Mouse (Mus musculus) hindbrain, embryonic 14.5 days (tissue): Measurements from ENCODE around the gene Tssc4. TPM values are rescaled to one million over a fixed set of nuclear protein-coding genes. Genes with fewer than 3 reads are reported as not detected.

Source experiments
- ATAC-seq: fragments of 200-750 bp; cut with Nextera tagmentation; 2 replicates; pipeline ENCODE4 v1.8.0; 2017; ENCODE audit warnings: moderate number of reproducible peaks, mild to moderate bottlenecking, moderate TSS enrichment, moderate library complexity; ENCODE audit not compliant: low FRiP score
- DNase-seq: peaks from one replicate; pipeline ENCODE4 v3.0.0-alpha.2; 2015; ENCODE audit warnings: low spot score
- H3K27ac ChIP-seq: fragments of 300-500 bp; sonication (generic); 2 replicates; pipeline ENCODE4 v1.5.1; 2014; ENCODE audit warnings: mild to moderate bottlenecking, moderate library complexity
- H3K27me3 ChIP-seq: fragments of 300-500 bp; sonication (generic); 2 replicates; pipeline ENCODE4 v1.6.1; 2014; ENCODE audit warnings: mild to moderate bottlenecking, low read length, mixed read lengths; ENCODE audit not compliant: control insufficient read depth, insufficient read depth
- H3K36me3 ChIP-seq: fragments of 300-500 bp; sonication (generic); replicated peaks from 2 replicates; pipeline ENCODE4 v1.6.1; 2014; ENCODE audit not compliant: control insufficient read depth, insufficient read depth
- H3K4me1 ChIP-seq: fragments of 300-500 bp; sonication (generic); replicated peaks from 2 replicates; pipeline ENCODE4 v1.6.1; 2014; ENCODE audit warnings: antibody characterized with exemption, low read length, mixed read lengths; ENCODE audit not compliant: control insufficient read depth, insufficient read depth
- H3K4me2 ChIP-seq: fragments of 300-500 bp; sonication (generic); replicated peaks from 2 replicates; pipeline ENCODE4 v1.6.1; 2014; ENCODE audit warnings: mild to moderate bottlenecking, moderate library complexity
- H3K4me3 ChIP-seq: fragments of 300-500 bp; sonication (generic); replicated peaks from 2 replicates; pipeline ENCODE4 v1.5.1; 2014; ENCODE audit warnings: mild to moderate bottlenecking, low read length
- H3K9ac ChIP-seq: fragments of 300-500 bp; sonication (generic); 2 replicates; pipeline ENCODE4 v1.6.1; 2014
- H3K9me3 ChIP-seq: fragments of 300-500 bp; sonication (generic); 2 replicates; pipeline ENCODE4 v1.6.1; 2016; ENCODE audit warnings: low read length; ENCODE audit not compliant: control insufficient read depth
- WGBS: fragments of 180-500 bp; shearing (Covaris S2); extraction: QIAGEN DNeasy Blood & Tissue Kit; methylation state at CpG from one replicate; pipeline ENCODE4 v1.1.7; 2014; 5-methylcytosine and 5-hydroxymethylcytosine counted together
- polyA plus RNA-seq: library from polyadenylated mRNA; unstranded; fragments of >200 nt; fragmentation: Nextera tagmentation; extraction: Ambion mirVana; gene quantifications from 2 replicates; pipeline ENCODE4 v1.2.1, GENCODE M21; 2014

Tssc4 gene
- polyA plus RNA-seq: 56.8 and 62.8 TPM in 2 replicates

DNA sequence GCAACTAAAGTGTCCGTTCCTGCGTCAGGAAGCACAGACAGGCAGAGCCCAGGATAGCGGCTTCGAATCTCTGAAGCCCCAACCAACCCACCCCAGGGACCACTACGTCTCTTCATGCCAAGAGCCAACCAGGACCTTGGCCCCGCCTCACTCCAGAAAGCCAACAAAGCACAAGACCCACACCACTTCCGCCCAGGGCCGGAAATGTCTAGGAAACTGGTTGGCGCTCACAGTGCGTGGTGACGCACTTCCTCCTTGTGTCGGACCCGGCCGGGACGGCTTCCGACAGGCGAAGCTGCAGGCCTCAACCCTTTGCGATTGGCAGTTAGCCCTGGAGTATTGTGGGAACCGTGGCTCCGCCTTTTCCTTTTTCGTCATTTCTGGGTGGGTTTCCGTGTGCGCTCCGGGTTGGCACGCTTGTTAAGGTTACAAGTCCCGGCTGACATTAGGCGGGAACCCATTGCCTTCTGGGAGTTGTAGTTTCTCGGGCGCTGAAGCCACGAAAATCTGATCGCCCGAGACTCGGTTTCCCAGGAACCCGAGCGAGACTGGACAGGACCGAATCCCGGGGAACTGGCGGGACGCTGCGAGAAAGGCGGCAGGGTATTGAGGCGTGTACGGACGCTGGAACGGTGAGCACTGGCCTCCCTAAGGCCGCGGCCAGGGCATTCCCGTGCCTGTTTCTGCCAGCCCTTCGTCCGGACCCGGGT is at the start of gene Tssc4:
TSS of gene Tssc4 (plus strand) at position 368 of the 710 bp plus-strand sequence.
- Histone ChIP-seq H3K9me3 (no peaks in the 10 kb centered on the region), H3K27me3 (no peaks in the 10 kb centered on the region), H3K9ac (peak within 1 kb of the TSS; percentile 93), H3K4me2 (peak within 1 kb of the TSS; percentile 99), H3K4me1 (peaks cover 22% of the 10 kb centered on the region), H3K4me3 (peak within 1 kb of the TSS; percentile 78), H3K36me3 (peaks cover 44% of the 10 kb centered on the region), H3K27ac (peak within 1 kb of the TSS; percentile 95)
- ATAC-seq (peak; percentile 97), DNase-seq (peak; percentile 100)
- under 1% methylated on average over 51 of the region's 51 CpGs for WGBS

DNA sequence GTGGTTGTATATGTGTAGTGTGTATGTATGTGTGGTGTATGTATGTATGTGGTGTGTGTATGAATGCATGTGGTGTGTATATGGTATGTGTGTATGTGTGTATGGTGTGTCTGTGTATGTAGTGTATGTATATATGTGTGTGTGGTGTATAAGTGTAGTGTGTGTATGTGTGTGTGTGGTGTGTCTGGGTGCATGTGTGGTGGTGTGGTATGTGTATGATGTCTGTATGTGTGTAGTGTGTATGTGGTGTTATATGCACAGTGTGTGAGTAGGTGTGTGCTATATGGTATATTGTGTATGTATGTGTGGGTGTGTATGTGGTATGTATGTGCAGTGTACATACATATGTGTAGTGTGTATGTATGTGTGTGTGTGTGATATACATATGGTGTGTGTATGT is 49.0 kb upstream of the Tssc4 start:
- Histone ChIP-seq H3K9me3 (no peaks in the 10 kb centered on the region), H3K27me3 (no peaks in the 10 kb centered on the region), H3K4me1 (no peaks in the 10 kb centered on the region; the same call in 1 of the 2 replicates), H3K36me3 (no peaks in the 10 kb centered on the region), H3K27ac (no peak overlapping the region), H3K4me2 (no peak overlapping the region), H3K9ac (no peak overlapping the region), H3K4me3 (no peak overlapping the region)
- no peak for DNase-seq
- ATAC-seq: no peak

DNA sequence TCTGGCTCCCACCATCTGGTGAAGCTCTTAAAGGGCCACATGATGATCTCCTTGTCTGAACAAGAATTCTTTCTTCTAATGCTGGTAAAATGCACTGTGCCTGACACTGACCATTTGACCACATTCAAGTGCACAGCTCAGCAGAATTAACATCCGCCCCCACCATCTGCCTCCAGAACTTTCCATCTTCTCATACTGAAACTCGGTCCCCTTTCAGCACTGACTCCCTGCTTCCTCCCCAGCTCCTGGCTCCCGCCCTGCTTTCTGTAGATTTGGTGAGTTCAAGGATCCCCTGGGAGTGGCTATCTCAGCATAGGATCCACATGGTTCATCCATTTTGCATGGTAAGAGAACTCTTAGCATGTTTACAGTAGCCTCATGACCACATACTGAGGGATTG is 48.3 kb upstream of the Tssc4 start:
- H3K27me3 ChIP-seq: no peaks in the 10 kb centered on the region
- no peak overlapping the region for H3K9ac ChIP-seq
- H3K4me1 ChIP-seq: no peaks in the 10 kb centered on the region; the same call in 1 of the 2 replicates
- DNase-seq (no peak), ATAC-seq (no peak)
- H3K36me3 ChIP-seq: no peaks in the 10 kb centered on the region
- no peak overlapping the region for H3K27ac ChIP-seq
- H3K4me3 ChIP-seq: no peak overlapping the region
- H3K9me3 ChIP-seq: no peaks in the 10 kb centered on the region
- 83% methylated on average over 3 of the region's 3 CpGs for WGBS
- H3K4me2 ChIP-seq: no peak overlapping the region

DNA sequence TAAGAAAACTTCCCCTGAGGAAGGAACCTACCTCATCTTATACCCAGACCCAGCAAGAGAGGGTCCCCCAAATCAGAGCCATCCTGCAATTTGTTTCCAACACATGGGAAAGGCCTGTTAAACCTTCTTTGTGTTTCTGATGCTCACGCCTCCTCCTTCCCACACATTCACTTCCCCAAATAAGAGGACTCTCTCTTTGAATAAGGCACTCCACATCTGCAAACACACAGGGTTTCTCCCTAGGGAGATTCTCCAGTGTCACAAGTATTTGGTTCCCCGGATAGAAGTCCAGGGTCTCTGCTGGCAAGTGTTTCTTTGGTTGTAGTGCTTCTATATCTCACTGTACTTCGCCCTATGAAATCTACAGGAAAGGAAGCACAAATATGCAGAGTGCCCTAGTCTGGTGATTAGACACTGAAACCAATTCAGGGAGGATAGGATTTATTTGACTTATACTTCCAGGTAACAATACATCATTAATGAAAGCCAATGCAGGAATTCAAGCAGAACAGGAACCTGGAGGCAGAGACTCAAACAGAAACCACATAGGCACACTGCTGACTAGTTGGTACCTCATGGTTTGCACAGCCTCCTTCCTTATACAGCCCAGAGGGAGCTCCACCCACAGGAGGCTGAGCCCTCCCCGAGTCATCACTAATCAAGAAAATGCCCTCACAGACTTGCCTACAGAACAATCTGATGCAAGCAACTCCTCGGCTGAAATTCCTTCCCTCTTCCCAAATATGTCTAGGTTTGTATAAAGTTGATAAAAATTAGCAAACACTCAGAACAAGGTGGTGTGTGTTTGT is 47.5 kb upstream of the Tssc4 start:
- Histone ChIP-seq H3K9me3 (no peaks in the 10 kb centered on the region), H3K9ac (no peak overlapping the region), H3K4me3 (no peak overlapping the region), H3K27me3 (no peaks in the 10 kb centered on the region), H3K4me2 (no peak overlapping the region), H3K4me1 (no peaks in the 10 kb centered on the region), H3K27ac (no peak overlapping the region), H3K36me3 (no peaks in the 10 kb centered on the region)
- ATAC-seq (no peak), DNase-seq (no peak)
- 72% methylated on average over 5 of the region's 5 CpGs for WGBS

DNA sequence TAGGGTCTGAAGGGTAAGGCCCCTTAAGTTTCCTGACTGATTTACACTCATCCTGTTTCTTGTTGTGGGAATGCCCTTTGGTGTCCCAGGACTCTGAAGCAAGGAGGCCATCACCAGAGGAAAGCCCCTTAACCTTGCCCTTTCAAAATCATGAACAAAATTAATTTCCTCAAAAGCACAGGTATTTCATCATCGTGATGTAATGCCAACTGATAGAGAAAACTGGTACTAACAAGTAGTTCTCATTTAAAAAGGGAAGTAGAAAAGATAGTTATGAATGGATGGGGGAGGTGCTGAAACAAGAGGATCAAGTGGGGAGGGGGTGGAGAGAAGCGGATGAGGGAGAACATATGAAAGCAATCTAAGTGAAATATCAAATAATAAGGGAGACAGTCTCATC is 45.5 kb upstream of the Tssc4 start:
- Histone ChIP-seq H3K27me3 (no peaks in the 10 kb centered on the region), H3K4me1 (no peaks in the 10 kb centered on the region), H3K36me3 (no peaks in the 10 kb centered on the region), H3K4me3 (no peak overlapping the region), H3K9ac (no peak overlapping the region), H3K4me2 (no peak overlapping the region), H3K9me3 (no peaks in the 10 kb centered on the region), H3K27ac (no peak overlapping the region)
- WGBS: 95% methylated on average over 2 of the region's 2 CpGs
- no peak for DNase-seq
- ATAC-seq: no peak

DNA sequence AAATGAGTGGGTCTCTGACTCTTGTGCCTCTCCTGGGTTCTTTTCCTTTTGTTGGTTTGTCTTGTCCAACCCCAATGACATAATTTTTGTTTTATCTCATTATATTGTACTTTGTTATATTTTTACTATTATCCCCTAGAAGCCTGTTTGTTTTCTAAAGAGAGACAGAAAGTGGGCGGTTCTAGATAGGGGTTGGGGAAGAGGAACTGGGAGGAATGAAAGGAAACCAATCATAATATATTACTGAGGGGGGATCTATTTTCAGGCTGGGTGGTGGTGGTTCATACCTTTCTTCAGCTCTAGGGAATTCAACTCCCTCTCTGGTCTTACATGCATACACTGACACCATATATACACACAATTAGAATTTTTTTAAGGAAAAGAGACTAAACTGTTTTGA is 44.8 kb upstream of the Tssc4 start:
- no peak overlapping the region for H3K27ac ChIP-seq
- H3K4me3 ChIP-seq: no peak overlapping the region
- ATAC-seq (no peak), DNase-seq (no peak)
- no peaks in the 10 kb centered on the region for H3K9me3 ChIP-seq
- no peak overlapping the region for H3K9ac ChIP-seq
- H3K4me1 ChIP-seq: no peaks in the 10 kb centered on the region
- no peak overlapping the region for H3K4me2 ChIP-seq
- WGBS: 98% methylated on average over 1 of the region's 1 CpGs
- no peaks in the 10 kb centered on the region for H3K27me3 ChIP-seq
- H3K36me3 ChIP-seq: no peaks in the 10 kb centered on the region

DNA sequence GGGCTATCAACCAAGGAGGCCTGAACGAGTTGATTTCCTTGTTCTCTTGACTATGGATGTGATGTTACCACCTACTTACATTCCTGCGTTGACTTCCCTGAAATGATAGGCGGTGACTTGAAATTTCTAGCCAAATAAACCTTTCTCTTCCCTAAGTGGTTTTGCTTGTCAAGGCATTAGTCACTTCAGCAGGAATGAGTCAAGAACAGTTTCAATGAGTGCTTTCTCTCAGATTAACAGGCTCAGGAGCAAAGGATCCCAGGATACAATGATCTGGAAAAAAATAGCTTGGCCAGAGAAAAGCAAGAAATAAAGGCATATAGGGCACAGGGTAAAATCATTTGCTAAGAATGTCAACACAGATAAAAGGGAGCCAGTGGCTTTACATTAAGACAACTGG is 43.6 kb upstream of the Tssc4 start:
- H3K27ac ChIP-seq: no peak overlapping the region
- ATAC-seq: no peak
- DNase-seq: no peak
- no peak overlapping the region for H3K4me2 ChIP-seq
- no peak overlapping the region for H3K4me3 ChIP-seq
- H3K9me3 ChIP-seq: no peaks in the 10 kb centered on the region
- no peaks in the 10 kb centered on the region for H3K27me3 ChIP-seq
- H3K9ac ChIP-seq: no peak overlapping the region
- 93% methylated on average over 3 of the region's 3 CpGs for WGBS
- H3K4me1 ChIP-seq: no peaks in the 10 kb centered on the region
- no peaks in the 10 kb centered on the region for H3K36me3 ChIP-seq

DNA sequence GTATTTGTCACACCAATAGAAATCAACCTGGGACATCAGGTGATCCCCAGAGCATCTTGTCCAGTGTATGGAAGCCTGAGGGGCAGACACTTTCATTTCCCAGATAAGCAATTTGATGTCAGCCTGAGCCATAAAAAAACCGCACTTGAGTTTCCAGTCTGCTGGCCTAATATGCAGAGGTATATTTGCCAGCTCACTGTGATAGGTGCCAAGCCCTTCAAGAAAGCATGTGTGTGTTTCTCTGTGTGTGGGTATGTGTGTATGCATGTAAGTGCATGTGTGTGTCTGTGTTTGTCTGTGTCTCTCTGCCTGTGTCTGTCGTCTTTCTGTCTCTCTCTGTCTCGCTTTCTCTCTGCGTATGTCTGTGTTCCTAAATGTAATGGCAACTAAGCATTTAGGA is 41.9 kb upstream of the Tssc4 start:
- ATAC-seq: no peak

DNA sequence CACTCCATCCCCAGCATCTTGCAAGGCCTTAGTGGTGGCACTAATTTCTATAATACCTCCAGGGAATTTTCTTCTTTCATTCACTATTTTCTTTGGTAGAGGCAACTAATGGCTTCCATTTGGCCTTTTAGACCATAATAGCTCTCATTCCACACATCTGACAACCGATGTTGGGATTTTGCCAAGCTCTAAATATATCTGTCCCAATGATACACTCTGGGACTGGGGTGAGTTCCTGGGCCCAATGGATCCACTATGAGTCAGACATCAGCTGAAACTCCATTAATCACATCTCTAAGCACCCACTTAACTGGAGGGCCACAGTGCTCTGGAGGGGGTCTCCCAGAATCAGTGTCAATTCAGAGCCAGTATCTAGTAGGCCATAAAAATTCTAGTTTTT is 37.2 kb upstream of the Tssc4 start:
- Histone ChIP-seq H3K4me3 (no peak overlapping the region), H3K9ac (no peak overlapping the region), H3K9me3 (no peaks in the 10 kb centered on the region), H3K27ac (no peak overlapping the region), H3K4me1 (no peaks in the 10 kb centered on the region), H3K36me3 (peaks cover 20% of the 10 kb centered on the region; the same call in 1 of the 2 replicates), H3K27me3 (no peaks in the 10 kb centered on the region), H3K4me2 (no peak overlapping the region)
- WGBS: 89% methylated on average over 1 of the region's 1 CpGs
- DNase-seq (no peak), ATAC-seq (no peak)

More for the DNA sequence above, 41.9 kb upstream of the Tssc4 start:
- WGBS: 90% methylated on average over 4 of the region's 4 CpGs
- H3K4me2 ChIP-seq: no peak overlapping the region
- H3K36me3 ChIP-seq: 0 out of 2 replicates have a peak, but pooled peaks cover under 1% of the 10 kb centered on the region
- H3K27me3 ChIP-seq: no peaks in the 10 kb centered on the region
- H3K4me1 ChIP-seq: no peaks in the 10 kb centered on the region
- H3K9me3 ChIP-seq: no peaks in the 10 kb centered on the region
- H3K9ac ChIP-seq: no peak overlapping the region
- no peak overlapping the region for H3K4me3 ChIP-seq
- no peak for DNase-seq
- H3K27ac ChIP-seq: 0 out of 2 replicates have a peak overlapping the region, but pooled peaks have one; percentile 67
